Mouse (Mus musculus) intestine, postnatal 0 days (tissue): ENCODE measurements around the gene 4933427I04Rik. TPM values are rescaled to one million over a fixed set of nuclear protein-coding genes. Genes with fewer than 3 reads are reported as not detected.

Experiments used
- ATAC-seq: fragments of 200-750 bp; cut with Nextera tagmentation; 2 replicates; pipeline ENCODE4 v1.8.0; 2017; ENCODE audit warnings: mild to moderate bottlenecking, moderate TSS enrichment, moderate library complexity
- H3K27ac ChIP-seq: fragments of 300-500 bp; sonication (generic); 2 replicates; pipeline ENCODE4 v1.5.1; 2014; ENCODE audit warnings: mild to moderate bottlenecking, low read depth, low read length, moderate library complexity
- H3K27me3 ChIP-seq: fragments of 300-500 bp; sonication (generic); replicated peaks from 2 replicates; pipeline ENCODE4 v1.6.1; 2014; ENCODE audit warnings: low read length, mixed read lengths; ENCODE audit not compliant: control insufficient read depth, insufficient read depth
- H3K36me3 ChIP-seq: fragments of 300-500 bp; sonication (generic); 2 replicates; pipeline ENCODE4 v1.6.1; 2014; ENCODE audit warnings: mild to moderate bottlenecking, moderate library complexity; ENCODE audit not compliant: control insufficient read depth, insufficient read depth
- H3K4me1 ChIP-seq: fragments of 300-500 bp; sonication (generic); replicated peaks from 2 replicates; pipeline ENCODE4 v1.6.1; 2014; ENCODE audit warnings: antibody characterized with exemption, low read length, mixed read lengths; ENCODE audit not compliant: control insufficient read depth, insufficient read depth
- H3K4me2 ChIP-seq: fragments of 300-500 bp; sonication (generic); replicated peaks from 2 replicates; pipeline ENCODE4 v1.6.1; 2014; ENCODE audit warnings: low read depth, mild to moderate bottlenecking, moderate library complexity
- H3K4me3 ChIP-seq: fragments of 300-500 bp; sonication (generic); 2 replicates; pipeline ENCODE4 v1.5.1; 2014; ENCODE audit warnings: low read depth, low read length
- H3K9ac ChIP-seq: fragments of 300-500 bp; sonication (generic); 2 replicates; pipeline ENCODE4 v1.6.1; 2014; ENCODE audit warnings: mild to moderate bottlenecking, low read depth, low read length
- H3K9me3 ChIP-seq: fragments of 300-500 bp; sonication (generic); 2 replicates; pipeline ENCODE4 v1.6.1; 2016; ENCODE audit warnings: mixed run types; ENCODE audit not compliant: control insufficient read depth
- CTCF ChIP-seq: sonication (generic); IDR thresholded peaks from 2 replicates; pipeline ENCODE4 v1.5.1; 2016; ENCODE audit warnings: low read depth, mild to moderate bottlenecking, control low read depth, antibody characterized with exemption, moderate library complexity
- WGBS: fragments of 180-500 bp; shearing (Covaris S2); extraction: QIAGEN DNeasy Blood & Tissue Kit; methylation state at CpG from one replicate; pipeline ENCODE4 v1.1.7; 2014; 5-methylcytosine and 5-hydroxymethylcytosine counted together
- polyA plus RNA-seq: library from polyadenylated mRNA; unstranded; fragments of >200 nt; fragmentation: Nextera tagmentation; extraction: Ambion mirVana; gene quantifications from 2 replicates; pipeline ENCODE4 v1.2.1, GENCODE M21; 2015

4933427I04Rik gene
- polyA plus RNA-seq, 1 experiment from 2014 or later, result not detected

DNA sequence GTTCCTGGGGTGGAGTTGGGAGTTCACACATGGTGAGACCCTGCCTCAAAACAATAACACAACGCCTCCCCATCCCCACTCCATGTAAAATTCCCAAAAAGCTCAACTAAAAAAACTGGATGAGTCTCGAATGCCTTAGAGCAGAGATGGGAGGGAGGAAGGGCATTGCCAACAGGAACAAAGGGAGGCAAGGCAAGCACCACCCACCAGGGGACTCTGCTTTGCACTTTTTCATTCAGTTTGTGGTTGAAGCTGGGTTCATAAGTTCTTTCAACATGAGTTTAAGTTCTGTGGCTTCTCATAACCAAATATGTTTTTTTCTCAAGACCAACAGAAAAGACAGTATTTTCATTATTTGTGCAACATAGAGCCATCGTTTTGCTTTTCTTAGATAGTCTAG is 44.0 kb downstream of the 4933427I04Rik start:
- Histone ChIP-seq H3K9me3 (no peaks in the 10 kb centered on the region), H3K27me3 (no peaks in the 10 kb centered on the region), H3K27ac (no peak overlapping the region), H3K4me3 (no peak overlapping the region), H3K9ac (no peak overlapping the region), H3K4me2 (no peak overlapping the region), H3K36me3 (no peaks in the 10 kb centered on the region), H3K4me1 (0 out of 2 replicates have a peak, but pooled peaks cover 6% of the 10 kb centered on the region)
- peak; percentile 35 for TF ChIP-seq CTCF
- WGBS, result 68% methylated on average over 3 of the region's 3 CpGs
- no peak for ATAC-seq

GRCm38 (mm10) chr4:123904333-123905125 is 45.0 kb downstream of the 4933427I04Rik start, which contains the start of gene Mycbp:
TSS of gene Mycbp (plus strand) at chr4:123904832.
- no peak for TF ChIP-seq CTCF
- Histone ChIP-seq H3K27me3 (no peaks in the 10 kb centered on the region), H3K4me3 (peak within 1 kb of the TSS; percentile 65), H3K36me3 (peaks cover 7% of the 10 kb centered on the region; the same call in 1 of the 2 replicates), H3K4me1 (0 out of 2 replicates have a peak, but pooled peaks cover 6% of the 10 kb centered on the region), H3K9ac (peak within 1 kb of the TSS; percentile 70), H3K4me2 (peak within 1 kb of the TSS; percentile 78), H3K9me3 (no peaks in the 10 kb centered on the region), H3K27ac (peak within 1 kb of the TSS; percentile 78)
- under 1% methylated on average over 48 of the region's 49 CpGs for WGBS
- ATAC-seq, result peak; percentile 100

- no peak; the same call in 1 of the 2 replicates for ATAC-seq
- Histone ChIP-seq H3K4me1 (0 out of 2 replicates have a peak, but pooled peaks cover 6% of the 10 kb centered on the region), H3K4me2 (peak overlapping the region; percentile 78), H3K4me3 (peak overlapping the region; percentile 65), H3K27me3 (no peaks in the 10 kb centered on the region), H3K9me3 (no peaks in the 10 kb centered on the region), H3K36me3 (peaks cover 14% of the 10 kb centered on the region; the same call in 1 of the 2 replicates), H3K27ac (peak overlapping the region; percentile 78), H3K9ac (peak overlapping the region; percentile 70)
- WGBS, result under 1% methylated on average over 51 of the region's 53 CpGs
- TF ChIP-seq CTCF, result no peak
These were observed 45.7 kb downstream of the 4933427I04Rik start for GRCm38 (mm10) chr4:123905126-123905668.

GRCm38 (mm10) chr4:123911503-123911902 is 52.0 kb downstream of the 4933427I04Rik start:
- 73% methylated on average over 4 of the region's 4 CpGs for WGBS
- no peak for TF ChIP-seq CTCF
- peaks cover 15% of the 10 kb centered on the region; the same call in 1 of the 2 replicates for H3K36me3 ChIP-seq
- no peak overlapping the region for H3K4me2 ChIP-seq
- ATAC-seq, result no peak
- no peaks in the 10 kb centered on the region for H3K4me1 ChIP-seq
- H3K27me3 ChIP-seq, result no peaks in the 10 kb centered on the region
- no peaks in the 10 kb centered on the region for H3K9me3 ChIP-seq
- H3K4me3 ChIP-seq, result no peak overlapping the region
- H3K27ac ChIP-seq, result no peak overlapping the region
- H3K9ac ChIP-seq, result no peak overlapping the region

GRCm38 (mm10) chr4:123912431-123912830 is 53.0 kb downstream of the 4933427I04Rik start:
- ATAC-seq, result no peak

More at GRCm38 (mm10) chr4:123912431-123912830, 53.0 kb downstream of the 4933427I04Rik start:
- no peak overlapping the region for H3K27ac ChIP-seq
- no peak overlapping the region for H3K4me2 ChIP-seq
- TF ChIP-seq CTCF, result no peak
- no peaks in the 10 kb centered on the region for H3K4me1 ChIP-seq
- WGBS, result 35% methylated on average over 2 of the region's 2 CpGs
- no peaks in the 10 kb centered on the region for H3K27me3 ChIP-seq
- no peaks in the 10 kb centered on the region for H3K9me3 ChIP-seq
- H3K4me3 ChIP-seq, result no peak overlapping the region
- no peak overlapping the region for H3K9ac ChIP-seq
- peaks cover 15% of the 10 kb centered on the region; the same call in 1 of the 2 replicates for H3K36me3 ChIP-seq

Other genes starting within 250 kb of the 4933427I04Rik start
- gene Macf1, start 175.3 kb upstream of the 4933427I04Rik start, polyA plus RNA-seq, result 17.3 and 22.8 TPM in 2 replicates
- gene Ndufs5, start 141.5 kb upstream of the 4933427I04Rik start, polyA plus RNA-seq, result 370 and 395 TPM in 2 replicates
- gene Akirin1, start 109.3 kb upstream of the 4933427I04Rik start, polyA plus RNA-seq, result 38.0 and 46.2 TPM in 2 replicates
- 5.5 and 5.8 TPM in 2 replicates for gene Rhbdl2, start 71.8 kb upstream of the 4933427I04Rik start, polyA plus RNA-seq
- 81.1 and 82.5 TPM in 2 replicates for gene Mycbp, start 45.2 kb downstream of the 4933427I04Rik start, polyA plus RNA-seq
- gene Rragc, start 57.8 kb downstream of the 4933427I04Rik start, polyA plus RNA-seq, result 49.5 and 54.1 TPM in 2 replicates
- not detected in 2 replicates for gene 4930535I16Rik, start 58.3 kb downstream of the 4933427I04Rik start, polyA plus RNA-seq